Mouse (Mus musculus): Measurements from ENCODE around the gene 4931429L15Rik. TPM values are rescaled to one million over a fixed set of nuclear protein-coding genes. Genes with fewer than 3 reads are reported as not detected.
"Not testable (repeated sequence)": the region's sequence is repeated elsewhere in the genome, so short reads cannot be mapped to it uniquely, and the experiment has no call there.

Gene 4931429L15Rik
- total RNA-seq (2021) = not detected
- long read RNA-seq, experiment 1 = 0 reads
- long read RNA-seq, experiment 2 = 0 reads

GRCm38 (mm10) chr9:46319886-46320285 is at the start of gene 4931429L15Rik:
Gene 4931429L15Rik (minus strand): TSS chr9:46319986.
- DNase-seq; intact Hi-C loops (cut with DNase I; ENCODE audit: low total_unique reads): not testable (repeated sequence)

GRCm38 (mm10) chr9:46362459-46362858 is 42.7 kb upstream of the 4931429L15Rik start:
- no peak for DNase-seq
- intact Hi-C loops (cut with DNase I; ENCODE audit: low total_unique reads) = no loop called here

GRCm38 (mm10) chr9:46361461-46362111 is 41.8 kb upstream of the 4931429L15Rik start:
- intact Hi-C loops (cut with DNase I; ENCODE audit: low total_unique reads) = no loop called here
- no peak for DNase-seq

GRCm38 (mm10) chr9:46353992-46354391 is 34.2 kb upstream of the 4931429L15Rik start:
- intact Hi-C loops (cut with DNase I; ENCODE audit: low total_unique reads) = no loop called here
- no peak for DNase-seq

GRCm38 (mm10) chr9:46353330-46353724 is 33.5 kb upstream of the 4931429L15Rik start:
- DNase-seq = no peak
- intact Hi-C loops (cut with DNase I; ENCODE audit: low total_unique reads) = no loop called here

- intact Hi-C loops (cut with DNase I; ENCODE audit: low total_unique reads) = no loop called here
- no peak for DNase-seq
Observed at GRCm38 (mm10) chr9:46352651-46353329, 33.0 kb upstream of the 4931429L15Rik start.

GRCm38 (mm10) chr9:46350451-46350981 is 30.7 kb upstream of the 4931429L15Rik start:
- intact Hi-C loops (cut with DNase I; ENCODE audit: low total_unique reads) = no loop called here
- DNase-seq = no peak

- no peak for DNase-seq
Observed at GRCm38 (mm10) chr9:46345887-46346665, 26.3 kb upstream of the 4931429L15Rik start.

GRCm38 (mm10) chr9:46339051-46339652 is 19.4 kb upstream of the 4931429L15Rik start:
- no peak for DNase-seq
- intact Hi-C loops (cut with DNase I; ENCODE audit: low total_unique reads) = no loop called here

More at GRCm38 (mm10) chr9:46345887-46346665, 26.3 kb upstream of the 4931429L15Rik start:
- intact Hi-C loops (cut with DNase I; ENCODE audit: low total_unique reads) = no loop called here

GRCm38 (mm10) chr9:46338384-46338783 is 18.6 kb upstream of the 4931429L15Rik start:
- intact Hi-C loops (cut with DNase I; ENCODE audit: low total_unique reads) = no loop called here
- DNase-seq = no peak

GRCm38 (mm10) chr9:46337852-46338291 is 18.1 kb upstream of the 4931429L15Rik start:
- no peak for DNase-seq
- intact Hi-C loops (cut with DNase I; ENCODE audit: low total_unique reads) = no loop called here

GRCm38 (mm10) chr9:46337331-46337730 is 17.5 kb upstream of the 4931429L15Rik start:
- intact Hi-C loops (cut with DNase I; ENCODE audit: low total_unique reads) = no loop called here
- DNase-seq = no peak

GRCm38 (mm10) chr9:46336294-46336693 is 16.5 kb upstream of the 4931429L15Rik start:
- DNase-seq = not testable (repeated sequence)

GRCm38 (mm10) chr9:46335461-46335995 is 15.7 kb upstream of the 4931429L15Rik start:
- DNase-seq = no peak
- intact Hi-C loops (cut with DNase I; ENCODE audit: low total_unique reads) = no loop called here

More at GRCm38 (mm10) chr9:46336294-46336693, 16.5 kb upstream of the 4931429L15Rik start:
- intact Hi-C loops (cut with DNase I; ENCODE audit: low total_unique reads) = not testable (repeated sequence)

GRCm38 (mm10) chr9:46334471-46335025 is 14.8 kb upstream of the 4931429L15Rik start:
- DNase-seq = no peak
- intact Hi-C loops (cut with DNase I; ENCODE audit: low total_unique reads) = no loop called here

- no peak for DNase-seq
Observed at GRCm38 (mm10) chr9:46331301-46331700, 11.5 kb upstream of the 4931429L15Rik start.

GRCm38 (mm10) chr9:46330586-46330895 is 10.8 kb upstream of the 4931429L15Rik start:
- DNase-seq = no peak
- intact Hi-C loops (cut with DNase I; ENCODE audit: low total_unique reads) = no loop called here

More at GRCm38 (mm10) chr9:46331301-46331700, 11.5 kb upstream of the 4931429L15Rik start:
- intact Hi-C loops (cut with DNase I; ENCODE audit: low total_unique reads) = no loop called here

GRCm38 (mm10) chr9:46329801-46330585 is 10.2 kb upstream of the 4931429L15Rik start:
- DNase-seq = no peak
- intact Hi-C loops (cut with DNase I; ENCODE audit: low total_unique reads) = no loop called here

Measured in gastrocnemius, postnatal 14 days (tissue).